11 mouse cellular contexts compared by ENCODE assay signal in genomic region chr17:30866966-30867365, GRCm38 (mm10). TPM values are rescaled to one million over a fixed set of nuclear protein-coding genes. Genes with fewer than 3 reads are reported as not detected.
DNase-seq lines count a peak whose midpoint lies in the region; ATAC-seq and TF ChIP-seq lines count a peak whose summit lies in the region.
"Had no signal": no experiment of that assay in that cellular context is flagged by ENCODE, and none has a peak within 500 bp of the region (broad histone marks: within the 10 kb centered on the region; RNA-seq: fewer than 3 reads in every experiment).

No protein-coding gene starts in this region.

- TF ChIP-seq CTCF in kidney, adult 2 months (conservative IDR thresholded peaks at IDR 0.05; ENCODE audit: insufficient read depth, insufficient read length, low read depth, low read length): no peak

- H3K36me3 ChIP-seq in kidney, adult 2 months (ENCODE audit: control insufficient read depth, insufficient read depth, low read length): no peaks in the 10 kb centered on the region
- no peaks in the 10 kb centered on the region for H3K36me3 ChIP-seq in kidney, embryonic 16.5 days (ENCODE audit: insufficient read depth, low read length)
- H3K36me3 ChIP-seq in neural tube, embryonic 15.5 days: no peaks in the 10 kb centered on the region
- H3K36me3 ChIP-seq in forebrain, embryonic 13.5 days (ENCODE audit: poor library complexity, severe bottlenecking): no peaks in the 10 kb centered on the region
- H3K36me3 ChIP-seq: limb, embryonic 13.5 days had no signal

- H3K4me3 ChIP-seq in kidney, adult 2 months (ENCODE audit: insufficient read depth, low read depth, low read length): no peak overlapping the region
- no peak overlapping the region for H3K4me3 ChIP-seq in kidney, embryonic 16.5 days (ENCODE audit: low read length)
- no peak overlapping the region for H3K4me3 ChIP-seq in neural tube, embryonic 15.5 days (replicated peaks)
- no peak overlapping the region for H3K4me3 ChIP-seq in forebrain, embryonic 13.5 days
- H3K4me3 ChIP-seq: limb, embryonic 13.5 days had no signal

- no peak overlapping the region for H3K9ac ChIP-seq in kidney, embryonic 16.5 days (replicated peaks; ENCODE audit: low read length)
- H3K9ac ChIP-seq in neural tube, embryonic 15.5 days (replicated peaks): no peak overlapping the region
- H3K9ac ChIP-seq in forebrain, embryonic 13.5 days: no peak overlapping the region
- H3K9ac ChIP-seq: limb, embryonic 13.5 days had no signal

- no peak for ATAC-seq in kidney, embryonic 16.5 days (ENCODE audit: low FRiP score, low TSS enrichment)
- no peak for ATAC-seq in neural tube, embryonic 15.5 days (ENCODE audit: low FRiP score)
- no peak for ATAC-seq in forebrain, embryonic 13.5 days

- H3K4me1 ChIP-seq in kidney, adult 2 months (ENCODE audit: control insufficient read depth, insufficient read depth, low read length): no peaks in the 10 kb centered on the region
- H3K4me1 ChIP-seq in kidney, embryonic 16.5 days (ENCODE audit: insufficient read depth, low read length): no peaks in the 10 kb centered on the region
- H3K4me1 ChIP-seq in neural tube, embryonic 15.5 days: peaks cover 2% of the 10 kb centered on the region; the same call in 1 of the 2 replicates
- peaks cover 5% of the 10 kb centered on the region; the same call in 1 of the 2 replicates for H3K4me1 ChIP-seq in forebrain, embryonic 13.5 days
- H3K4me1 ChIP-seq: limb, embryonic 13.5 days had no signal

- TF ChIP-seq POLR2A in kidney, adult 2 months (IDR thresholded peaks at IDR 0.05; ENCODE audit: low read depth, low read length): no peak

- no peak overlapping the region for H3K4me2 ChIP-seq in kidney, embryonic 16.5 days (replicated peaks; ENCODE audit: low read depth, low read length)
- no peak overlapping the region for H3K4me2 ChIP-seq in neural tube, embryonic 15.5 days
- H3K4me2 ChIP-seq in forebrain, embryonic 13.5 days: no peak overlapping the region
- H3K4me2 ChIP-seq: limb, embryonic 13.5 days had no signal

- H3K27ac ChIP-seq in kidney, adult 2 months (ENCODE audit: insufficient read depth, low read depth, low read length): peak overlapping the region; percentile 24; the same call in 1 of the 2 replicates
- H3K27ac ChIP-seq in kidney, embryonic 16.5 days (ENCODE audit: low read length): no peak overlapping the region
- no peak overlapping the region for H3K27ac ChIP-seq in neural tube, embryonic 15.5 days (replicated peaks)
- H3K27ac ChIP-seq in forebrain, embryonic 13.5 days: no peak overlapping the region
- H3K27ac ChIP-seq: limb, embryonic 13.5 days; macrophage had no signal

- DNase-seq in kidney, adult 2 months: peak; percentile 58
- peak; percentile 63 to 67 for DNase-seq in adrenal gland, postnatal 36 days
- DNase-seq in cerebellum, adult 9-10 months: peak; percentile 53
- peak; percentile 51 for DNase-seq in lung, postnatal 10 days
- DNase-seq: heart, postnatal 14 days; spleen, adult 18-20 months had no signal

- H3K27me3 ChIP-seq in kidney, adult 2 months (replicated peaks; ENCODE audit: control insufficient read depth, insufficient read depth, low read length): no peaks in the 10 kb centered on the region
- no peaks in the 10 kb centered on the region for H3K27me3 ChIP-seq in kidney, embryonic 16.5 days (ENCODE audit: insufficient read depth, low read length)
- H3K27me3 ChIP-seq in neural tube, embryonic 15.5 days (replicated peaks): no peaks in the 10 kb centered on the region
- no peaks in the 10 kb centered on the region for H3K27me3 ChIP-seq in forebrain, embryonic 13.5 days
- H3K27me3 ChIP-seq: limb, embryonic 13.5 days had no signal

- H3K9me3 ChIP-seq in kidney, embryonic 16.5 days (ENCODE audit: low read length): no peaks in the 10 kb centered on the region
- H3K9me3 ChIP-seq in neural tube, embryonic 15.5 days (replicated peaks): no peaks in the 10 kb centered on the region
- no peaks in the 10 kb centered on the region for H3K9me3 ChIP-seq in forebrain, embryonic 13.5 days (replicated peaks)
- H3K9me3 ChIP-seq: limb, embryonic 13.5 days had no signal

- WGBS in kidney, adult 2 months: 53% methylated on average over 9 of the region's 9 CpGs
- 60% methylated on average over 9 of the region's 9 CpGs for WGBS in kidney, embryonic 16.5 days
- 80% methylated on average over 9 of the region's 9 CpGs for WGBS in neural tube, embryonic 15.5 days
- 80% methylated on average over 9 of the region's 9 CpGs for WGBS in forebrain, embryonic 13.5 days

RNA-seq across cellular contexts. Expression of gene Glp1r, which starts 34.7 kb away (rescaled TPM):
- 0.27 and 0.48 TPM in 2 replicates for polyA plus RNA-seq in kidney, adult 2 months (2012; rRNA removed)
- 0.48 and 0.49 TPM in 2 replicates for polyA plus RNA-seq in kidney, embryonic 16.5 days (2015; fragmentation: Nextera tagmentation; extraction: Ambion mirVana)
- under 1 TPM; 0.07 to 0.20 TPM for total RNA-seq in adrenal gland, postnatal 36 days (2021)
- polyA plus RNA-seq in neural tube, embryonic 15.5 days (2015; fragmentation: Nextera tagmentation; extraction: Ambion mirVana): 1.0 and 1.2 TPM in 2 replicates
- 0.06 TPM in 1 of 2 replicates, not detected in the other for polyA plus RNA-seq in forebrain, embryonic 13.5 days (2015; fragmentation: Nextera tagmentation; extraction: Ambion mirVana)
- polyA plus RNA-seq: limb, embryonic 13.5 days; macrophage had no signal
